Mouse (Mus musculus) spleen, adult 10 weeks (tissue): ENCODE measurements around the gene Asnsd1. TPM values are rescaled to one million over a fixed set of nuclear protein-coding genes. Genes with fewer than 3 reads are reported as not detected.

ENCODE experiments used
- polyA plus RNA-seq: library from polyadenylated mRNA; stranded (reverse); fragments of 350-450 nt; fragmentation: Illumina TruSeq; extraction: RNeasy Lipid Tissue Mini Kit (QIAGEN cat#74804); gene quantifications from one replicate; pipeline ENCODE4 v1.2.3, GENCODE M21; 2015; ENCODE audit warnings: low replicate concordance; ENCODE audit not compliant: insufficient read depth

Gene Asnsd1
- 115 TPM for polyA plus RNA-seq

GRCm38 (mm10) chr1:53352327-53353261, at the start of gene Asnsd1, which contains the start of the genes Asdurf and Gm28551:
Gene Asnsd1, minus strand, starts transcription at chr1:53352752.
Gene Asdurf, minus strand, starts transcription at chr1:53352619.
Gene Gm28551, minus strand, starts transcription at chr1:53352667.

DNA sequence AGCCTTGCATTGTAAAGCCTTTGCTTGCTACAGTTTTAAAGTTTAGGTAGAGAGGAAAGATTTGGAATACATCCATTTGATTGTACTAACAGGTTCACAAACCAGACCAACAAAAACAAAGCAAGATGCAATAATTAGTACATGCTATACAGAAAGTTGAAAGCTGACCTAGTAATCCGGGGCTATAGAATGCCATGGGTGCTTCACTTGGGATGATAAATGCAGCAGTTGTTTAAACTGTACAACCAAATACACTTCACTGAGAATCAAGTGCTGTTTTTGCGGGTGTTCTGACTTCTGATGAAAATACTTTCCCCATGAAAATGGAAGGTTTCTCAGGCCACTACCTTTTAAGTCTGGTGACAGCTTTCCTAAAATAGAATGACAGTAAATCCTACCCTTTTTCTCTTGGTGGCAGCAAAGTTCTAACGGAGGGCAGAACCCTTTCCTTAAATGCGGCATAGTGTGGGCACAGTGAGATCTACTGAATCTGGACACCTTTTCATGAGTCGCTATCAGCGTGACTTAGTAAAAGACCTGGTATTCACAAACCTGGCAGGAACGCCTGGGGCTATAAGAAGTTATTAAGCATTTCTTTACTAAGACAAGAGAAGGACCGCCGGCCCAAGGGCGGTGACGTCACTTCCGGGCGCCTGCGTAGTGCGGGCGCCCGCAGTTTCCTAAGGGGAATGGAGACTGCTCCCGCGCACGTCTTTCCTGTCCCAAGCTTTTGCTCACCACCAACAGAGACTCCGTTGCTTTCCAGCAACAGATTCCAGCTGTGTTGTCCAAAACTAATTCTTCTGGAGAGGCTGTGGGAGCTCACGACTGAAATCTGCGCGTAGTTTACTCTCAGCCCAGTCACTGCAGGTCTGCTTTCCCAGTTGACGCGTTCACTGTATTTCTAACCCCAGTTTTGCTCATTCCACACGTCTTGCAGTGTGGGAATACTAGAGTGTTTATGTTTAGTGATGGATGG, 39.3 kb downstream of the Asnsd1 start, which contains the start of gene Osgepl1:
Osgepl1 (plus strand) TSS at position 636 of the 979 bp plus-strand sequence.

GRCm38 (mm10) chr1:53296581-53297383, 55.8 kb downstream of the Asnsd1 start, which contains the start of the genes Pms1, Ormdl1 and Gm28778:
Gene Pms1, minus strand, starts transcription at chr1:53297018.
Gene Ormdl1, plus strand, starts transcription at chr1:53297095.
Gene Gm28778, plus strand, starts transcription at chr1:53297111.

Other genes with a start within 250 kb of the Asnsd1 start
- gene 1700019A02Rik, start 165.1 kb downstream of the Asnsd1 start, polyA plus RNA-seq, result not detected
- 11.6 TPM for gene Pms1, start 55.7 kb downstream of the Asnsd1 start, polyA plus RNA-seq
- gene Ormdl1, start 55.7 kb downstream of the Asnsd1 start, polyA plus RNA-seq, result 51.6 TPM
- gene Gm28778, start 55.6 kb downstream of the Asnsd1 start, polyA plus RNA-seq, result not detected
- gene Osgepl1, start 39.1 kb downstream of the Asnsd1 start, polyA plus RNA-seq, result 24.2 TPM
- 10.3 TPM for gene Asdurf, start 133 bp downstream of the Asnsd1 start, polyA plus RNA-seq
- 0.28 TPM for gene Gm28551, start 85 bp downstream of the Asnsd1 start, polyA plus RNA-seq